Mouse (Mus musculus) ZHBTc4 (cell line): ENCODE measurements around the gene Adamts1.

Experiments
- DNase-seq: peaks from one replicate; pipeline ENCODE4 v3.0.0-alpha.2; 2011; ENCODE audit warnings: low read depth, low spot score

Gene Adamts1

DNA sequence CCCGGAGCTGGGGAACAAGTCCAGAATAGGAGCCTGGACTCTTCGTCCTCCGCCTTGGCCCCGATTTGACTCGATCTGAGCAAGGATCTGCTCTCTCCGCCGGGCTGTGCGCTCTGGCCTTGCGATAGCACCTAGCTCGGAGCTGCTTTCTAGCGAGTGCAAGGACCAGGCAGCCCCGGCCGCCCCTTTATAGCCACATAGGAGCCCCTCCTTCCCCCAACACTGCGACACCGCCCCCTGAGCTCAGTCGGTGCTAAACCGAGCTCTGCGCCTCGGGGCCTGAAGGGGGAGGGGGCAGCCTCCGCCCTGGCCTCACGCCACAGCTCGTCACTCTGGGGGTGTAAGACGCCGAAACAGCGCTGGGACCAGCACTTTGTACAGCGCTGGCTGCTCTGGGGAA, at the start of gene Adamts1:
Gene Adamts1 (minus strand): TSS at position 160 of the 400 bp plus-strand sequence.
- peak; percentile 64 for DNase-seq

DNA sequence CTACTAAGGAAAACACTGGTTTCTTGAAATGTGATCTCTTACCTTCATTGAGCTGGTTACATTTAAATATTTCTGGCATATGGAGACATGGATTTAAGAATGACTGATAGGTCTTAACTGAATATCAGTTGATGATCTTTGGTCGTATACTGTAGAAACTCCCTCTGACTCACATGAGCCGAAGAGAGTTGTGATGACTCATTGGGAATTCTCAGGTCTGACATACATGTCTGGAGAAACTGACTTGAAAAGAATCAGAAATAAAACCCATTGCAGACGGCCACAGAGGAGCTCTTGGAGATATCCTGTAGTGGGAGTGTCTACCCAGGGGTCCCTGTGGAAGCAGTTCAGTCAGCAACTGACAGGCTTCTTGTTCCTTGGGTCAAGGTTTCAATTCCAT, 24.2 kb upstream of the Adamts1 start:
- no peak for DNase-seq

DNA sequence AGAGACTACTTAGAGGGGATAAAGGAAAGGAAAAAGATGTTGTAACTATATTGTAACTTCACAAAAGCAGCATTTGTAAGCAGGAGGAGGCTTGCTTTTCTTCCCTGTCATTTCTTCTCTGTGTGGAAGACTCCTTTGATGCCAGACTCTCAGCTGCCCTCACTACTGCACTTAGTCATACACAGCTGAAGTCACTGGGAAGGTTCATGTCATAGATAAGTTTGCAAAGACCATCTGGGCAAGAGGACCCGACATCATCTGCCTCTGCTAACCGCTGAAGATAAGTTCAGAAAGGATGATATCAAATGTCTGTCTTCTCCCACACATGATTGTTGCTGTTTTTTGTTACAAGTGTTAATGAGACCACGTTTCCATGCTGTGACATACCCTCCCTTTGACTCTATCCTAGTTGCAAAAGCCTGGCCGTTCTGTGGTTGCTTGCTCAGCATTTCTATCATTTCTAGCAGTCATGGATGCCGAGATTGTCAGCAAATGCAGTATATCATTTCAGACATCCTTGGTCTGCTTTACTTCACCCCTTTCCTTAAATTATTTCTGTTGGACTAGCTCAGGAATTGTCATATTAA, 19.5 kb upstream of the Adamts1 start:
- no peak for DNase-seq

DNA sequence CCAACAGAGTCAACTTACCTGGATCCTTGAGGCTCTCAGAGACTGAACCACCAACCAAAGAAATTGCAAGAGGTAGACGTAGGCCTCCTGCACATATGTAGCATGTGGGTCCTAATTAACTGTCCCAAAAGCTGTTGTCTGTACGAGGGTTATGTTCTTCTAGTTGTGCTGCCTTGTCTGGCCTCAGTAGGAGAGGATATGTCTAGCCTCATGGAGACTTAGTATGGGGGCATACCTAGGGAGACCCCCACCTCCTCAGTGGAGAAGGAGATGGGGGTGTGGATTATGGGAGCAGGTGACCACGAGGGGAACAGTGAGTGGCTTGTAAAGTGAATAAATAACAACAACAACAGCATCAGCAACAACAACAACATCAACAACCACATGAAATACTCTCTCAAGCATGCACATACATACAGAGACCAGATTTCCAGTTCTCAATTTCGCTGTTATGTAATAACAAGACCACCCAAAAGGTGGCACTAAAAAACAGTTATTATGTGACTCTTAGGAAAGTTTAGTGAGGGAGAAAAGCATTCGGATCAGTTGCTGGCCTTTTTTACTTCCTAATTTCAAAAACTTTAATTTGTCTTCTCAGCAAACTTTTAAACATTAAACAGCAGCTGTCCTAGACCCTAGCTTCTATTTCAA, 17.0 kb upstream of the Adamts1 start:
- DNase-seq: no peak

DNA sequence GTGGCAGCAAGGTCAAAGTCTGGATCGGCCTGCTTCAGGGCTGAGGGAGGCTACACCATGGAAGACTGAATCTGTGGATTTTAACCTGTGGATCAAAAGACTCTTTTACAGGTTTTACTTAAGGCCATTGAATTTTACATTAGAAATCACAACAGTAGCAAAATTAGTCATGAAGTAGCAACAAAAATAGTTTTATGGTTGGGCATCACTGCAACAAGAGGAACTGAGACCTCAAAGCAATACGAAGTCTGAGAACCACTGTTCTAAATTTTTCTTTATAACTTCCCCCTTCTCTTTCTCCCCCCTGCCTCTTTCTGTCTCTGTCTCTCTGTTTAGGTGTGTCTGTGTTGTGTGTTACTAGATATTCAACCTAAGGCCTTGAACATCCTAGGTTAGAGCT, 11.2 kb upstream of the Adamts1 start:
- no peak for DNase-seq

DNA sequence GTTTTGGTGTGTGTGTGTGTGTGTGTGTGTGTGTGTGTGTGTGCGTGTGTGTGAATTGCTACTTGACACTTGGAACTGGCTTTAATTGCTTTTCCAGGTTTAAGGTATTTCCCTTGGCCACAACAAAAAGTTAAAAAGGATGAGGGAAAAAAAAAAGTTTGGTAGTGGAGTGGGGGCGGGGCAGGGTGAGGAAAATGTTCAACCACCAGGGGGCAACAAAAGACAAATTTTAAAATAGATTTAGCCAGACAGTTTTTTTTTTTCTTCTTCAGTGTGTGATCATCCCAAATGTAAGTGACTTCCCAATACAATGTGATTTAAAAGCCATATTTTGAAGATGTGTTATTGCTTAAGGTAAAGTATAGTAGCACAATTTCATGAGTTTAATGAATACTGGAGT, 4.7 kb upstream of the Adamts1 start:
- peak; percentile 39 for DNase-seq

DNA sequence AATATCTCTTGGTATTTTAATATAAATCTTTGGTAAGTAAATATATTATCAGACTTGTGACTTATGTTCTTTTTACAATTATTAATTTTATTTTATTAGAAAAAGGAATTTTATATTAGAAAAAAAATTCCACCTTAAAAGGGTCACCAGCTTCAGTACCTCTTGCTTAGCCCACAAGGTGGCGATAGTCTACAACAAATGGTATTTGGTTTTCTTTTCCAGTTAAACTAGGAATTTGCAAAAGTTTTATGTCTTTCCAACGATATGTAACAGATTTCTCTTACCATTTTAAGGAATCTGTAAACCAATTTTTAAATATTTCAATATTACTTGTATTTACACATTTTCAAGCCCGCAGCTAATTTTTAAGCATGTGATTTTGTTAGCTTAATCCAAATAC, 4.2 kb upstream of the Adamts1 start:
- peak; percentile 48 for DNase-seq

DNA sequence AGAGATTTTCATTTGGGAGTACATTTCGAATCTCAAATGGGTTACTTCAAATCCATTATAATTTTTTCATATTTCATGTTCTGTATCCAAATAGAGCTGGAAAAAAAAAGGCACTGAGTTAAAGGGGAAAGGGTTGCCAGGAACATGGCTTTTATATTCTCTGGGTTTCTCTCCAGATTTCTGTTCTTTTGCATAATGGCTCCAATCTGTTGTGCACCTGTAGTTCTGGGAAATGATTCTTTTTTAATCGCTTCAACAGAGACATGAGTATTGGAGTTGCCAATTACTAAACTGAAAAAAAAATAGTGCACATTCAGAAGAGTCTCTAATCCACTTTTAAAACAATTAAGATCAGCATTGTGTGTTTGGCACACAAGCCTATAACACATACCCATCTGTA, 2.7 kb upstream of the Adamts1 start:
- DNase-seq: no peak

DNA sequence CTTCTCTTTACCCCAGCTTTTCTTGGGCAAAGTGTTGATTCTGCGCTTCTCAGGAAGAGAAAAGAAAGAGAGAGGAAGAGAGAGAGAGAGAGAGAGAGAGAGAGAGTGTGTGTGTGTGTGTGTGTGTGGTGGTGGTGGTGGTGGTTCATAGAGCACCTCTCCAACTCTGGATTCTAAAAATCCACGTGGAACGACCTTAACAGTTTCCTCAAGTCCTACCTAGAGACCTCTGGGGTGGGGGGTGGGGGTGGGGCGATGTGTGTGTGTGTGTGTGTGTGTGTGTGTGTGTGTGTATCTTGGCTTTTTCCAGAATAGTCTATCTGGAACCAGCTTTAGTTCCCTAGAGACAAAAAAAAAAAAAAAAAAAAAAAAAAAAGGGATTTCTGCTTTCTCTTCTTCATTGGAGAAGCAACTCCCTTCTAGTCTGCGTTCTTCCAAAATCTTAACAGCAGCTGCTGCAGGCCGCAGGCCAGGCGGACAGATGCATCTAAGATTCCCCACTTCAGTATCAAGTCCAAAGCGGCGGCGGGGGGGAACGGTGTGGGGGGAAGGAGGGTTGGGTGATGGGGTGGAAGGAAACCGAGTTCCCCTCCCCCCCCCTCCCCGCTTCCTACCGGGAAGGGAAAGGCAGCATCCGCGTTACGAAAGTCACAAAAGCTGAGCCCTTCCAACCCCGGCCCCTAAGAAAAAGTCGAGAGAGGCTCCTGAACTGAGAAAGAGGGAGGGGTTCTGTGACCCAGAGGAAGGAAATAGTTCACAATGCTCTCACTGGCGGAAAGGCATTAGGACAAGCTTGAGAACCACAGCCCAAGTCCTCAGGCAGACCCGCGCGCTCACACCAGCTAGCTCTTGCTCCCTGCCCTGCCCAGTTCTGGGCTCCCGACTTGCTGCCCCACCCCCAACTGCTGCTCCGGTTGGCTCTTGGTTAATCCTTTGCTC, 969 bp upstream of the Adamts1 start:
- DNase-seq: peak; percentile 73

DNA sequence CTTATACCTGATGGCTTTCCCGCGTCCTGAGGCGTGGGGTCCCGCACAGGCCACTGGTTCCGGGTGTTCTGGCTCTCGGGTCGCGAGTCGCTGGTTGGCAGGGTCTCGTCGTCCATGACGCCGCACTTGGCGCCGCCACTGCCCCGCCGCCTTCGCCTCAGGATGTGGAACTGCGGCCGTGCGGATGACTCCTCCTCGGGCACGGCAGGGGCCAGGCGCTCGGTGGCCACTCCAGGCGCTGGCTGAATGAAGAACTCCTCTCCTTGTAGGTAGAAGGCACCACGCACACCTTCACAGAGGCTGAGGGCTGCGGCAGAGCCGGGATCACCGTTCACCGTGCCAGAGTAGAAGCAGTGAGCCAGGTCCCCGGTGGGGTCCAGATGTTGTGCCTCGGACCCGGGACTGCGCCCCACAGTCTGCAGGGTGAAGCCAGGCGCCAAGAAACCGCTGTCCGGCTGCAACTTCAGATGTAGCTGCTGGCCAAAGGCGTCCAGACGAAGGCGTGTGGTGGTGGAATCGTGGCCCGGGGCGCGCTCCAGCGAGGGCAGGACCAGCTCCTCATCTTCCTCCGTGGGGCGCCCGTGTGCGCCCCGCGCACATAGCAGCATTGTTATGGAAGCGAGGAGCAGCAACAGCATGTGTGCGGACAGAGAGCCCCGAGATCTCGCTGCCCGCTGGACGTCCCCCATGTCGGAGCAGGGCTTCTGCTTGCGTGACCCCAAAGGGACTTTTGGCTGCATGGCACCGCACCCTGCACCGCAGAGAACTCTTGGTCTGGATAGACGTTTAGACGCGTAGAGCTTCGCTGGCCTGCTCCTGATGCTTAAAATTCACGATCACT, 722 bp downstream of the Adamts1 start:
- DNase-seq: peak; percentile 48

DNA sequence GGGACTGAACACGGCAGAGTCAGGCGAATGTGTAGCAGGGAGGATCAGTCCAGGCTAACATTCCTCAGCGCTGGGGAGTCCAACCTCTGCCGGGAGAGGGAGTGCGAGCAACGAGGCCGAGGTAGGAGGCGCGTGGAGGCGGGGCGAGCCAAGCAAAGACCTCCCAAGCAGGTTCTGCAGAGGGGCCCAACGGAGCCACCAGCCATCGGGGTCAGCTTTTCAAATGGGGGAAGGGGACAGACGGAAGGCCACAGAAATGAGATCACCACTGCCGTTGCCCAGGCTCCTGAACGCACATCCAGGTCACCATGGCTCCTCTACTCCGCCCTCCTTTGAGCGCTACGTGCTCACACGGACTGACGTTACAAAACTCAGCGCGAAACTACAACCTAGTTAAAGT, 1.7 kb downstream of the Adamts1 start:
- DNase-seq: peak; percentile 72

DNA sequence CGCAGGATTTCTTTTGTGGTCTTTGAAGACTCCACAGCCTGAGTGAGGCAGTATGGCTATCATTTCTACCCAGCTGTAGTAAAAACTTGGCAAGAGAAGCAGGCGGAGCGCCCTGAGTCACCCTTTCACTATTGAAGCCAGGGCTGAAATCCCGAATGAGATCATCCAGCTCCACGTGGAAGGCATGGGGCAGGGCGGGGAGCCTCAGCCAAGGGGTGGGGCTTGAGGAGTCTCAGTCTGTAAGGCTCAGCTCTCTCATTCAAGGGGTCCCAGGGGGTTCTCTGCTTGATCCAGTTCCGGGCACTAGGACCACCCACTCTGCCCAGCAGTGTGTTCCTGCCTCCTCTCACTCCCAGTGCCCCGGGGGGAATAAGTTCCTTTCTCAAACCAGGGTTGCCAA, 2.2 kb downstream of the Adamts1 start:
- peak; percentile 48 for DNase-seq

DNA sequence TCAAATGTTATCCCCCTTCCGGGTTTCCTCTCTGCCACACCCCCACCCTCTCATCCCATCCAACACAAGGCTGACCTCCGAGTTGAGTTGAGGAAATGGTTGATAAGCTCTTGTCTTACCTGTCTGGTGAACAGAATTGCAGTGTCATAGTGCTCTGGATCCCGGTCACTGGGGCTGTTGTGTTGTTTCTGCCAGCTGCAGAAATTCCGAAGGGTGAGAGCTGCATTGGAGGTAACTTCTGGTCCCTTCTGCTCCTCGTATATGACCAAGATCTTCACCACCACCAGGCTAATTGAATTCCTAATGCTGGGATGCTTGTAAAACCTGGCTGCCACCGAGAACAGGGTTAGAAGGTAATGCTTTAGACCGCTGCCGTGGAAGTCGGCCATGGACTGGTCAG, 2.9 kb downstream of the Adamts1 start:
- DNase-seq: no peak

DNA sequence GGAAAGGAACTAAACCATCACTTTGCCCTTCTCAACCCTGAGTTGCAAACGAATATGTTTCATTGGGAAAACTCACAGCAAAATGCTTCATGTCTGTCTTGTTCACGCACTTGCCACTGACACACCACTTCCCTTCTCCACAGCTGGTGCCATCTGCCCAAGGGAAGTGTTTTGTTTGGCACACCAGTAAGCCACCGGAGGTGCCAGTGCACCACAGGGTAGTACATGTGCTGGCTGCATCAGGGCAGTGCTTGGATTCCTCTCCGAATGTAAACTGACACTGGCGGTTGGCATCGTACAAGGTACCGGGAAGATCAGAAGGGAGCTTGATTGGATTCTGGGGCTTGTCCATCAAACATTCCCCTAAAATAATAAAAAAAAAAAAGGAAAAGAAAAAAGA, 4.6 kb downstream of the Adamts1 start:
- no peak for DNase-seq

DNA sequence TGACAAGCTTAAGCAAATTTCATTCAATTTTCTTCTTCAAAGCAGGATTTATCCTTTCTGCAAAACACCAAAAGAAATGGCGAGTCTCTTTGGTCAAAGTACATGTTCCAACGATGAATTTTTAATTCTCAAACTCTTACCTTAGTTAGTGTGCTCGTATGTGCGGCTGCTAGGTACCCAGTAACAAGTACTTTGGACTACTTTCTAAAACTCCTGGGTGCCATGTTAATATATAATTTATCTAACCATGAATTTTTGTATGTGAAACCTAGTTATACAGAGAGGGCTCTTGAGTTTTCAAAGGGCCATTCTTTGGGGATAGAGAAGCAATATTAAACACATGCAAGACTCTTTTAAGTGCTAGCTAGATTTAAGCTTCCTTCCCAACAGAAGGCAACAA, 5.8 kb downstream of the Adamts1 start:
- no peak for DNase-seq

DNA sequence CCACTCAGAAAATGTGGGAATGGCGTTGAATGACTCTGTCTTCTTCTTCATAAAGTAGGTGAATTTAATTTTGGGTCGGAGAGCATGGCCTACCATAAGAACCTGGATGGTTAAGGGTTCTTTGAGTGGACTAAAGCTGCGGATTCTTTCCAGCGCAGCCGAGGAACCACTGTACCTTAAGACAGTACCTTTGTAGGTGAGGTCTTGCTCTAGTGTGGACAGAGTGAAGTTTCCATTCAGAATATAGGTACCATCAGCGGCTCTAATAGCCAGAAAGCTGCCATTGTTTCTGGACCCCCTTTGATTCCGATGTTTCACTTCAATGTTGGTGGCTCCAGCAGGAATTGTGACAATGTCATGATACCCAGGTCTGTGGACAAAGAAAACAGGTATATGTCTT, 7.2 kb downstream of the Adamts1 start:
- DNase-seq: no peak

DNA sequence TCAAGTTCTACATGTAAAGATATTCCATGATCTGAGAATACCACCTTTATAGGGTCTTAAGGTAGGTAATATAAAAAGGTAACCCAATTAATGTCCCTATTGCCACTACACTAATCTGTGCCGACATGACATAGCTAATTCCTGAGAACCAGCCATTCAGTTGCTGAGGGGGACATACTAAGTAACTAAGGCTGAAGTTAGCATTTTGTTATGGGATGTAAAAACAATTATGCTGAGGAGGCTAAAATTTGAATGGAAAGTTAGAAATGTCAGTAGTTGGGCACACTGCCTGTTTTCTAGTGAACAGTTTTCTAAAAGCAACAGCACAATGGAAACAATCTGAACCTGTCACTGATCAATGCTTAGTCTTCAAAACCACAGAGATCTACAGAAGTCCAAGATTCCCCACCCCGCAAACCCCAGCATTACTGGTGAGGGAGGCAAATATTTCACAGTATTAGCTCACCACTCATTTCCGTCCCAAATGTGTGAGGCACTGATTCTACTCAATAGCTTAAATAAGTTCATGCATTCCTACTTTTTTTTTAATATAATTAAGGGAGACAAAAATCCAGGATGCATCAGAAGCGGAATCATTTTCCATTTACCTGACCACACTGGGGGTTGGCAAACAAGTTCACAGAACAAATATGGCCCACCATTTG, 9.6 kb downstream of the Adamts1 start:
- no peak for DNase-seq

DNA sequence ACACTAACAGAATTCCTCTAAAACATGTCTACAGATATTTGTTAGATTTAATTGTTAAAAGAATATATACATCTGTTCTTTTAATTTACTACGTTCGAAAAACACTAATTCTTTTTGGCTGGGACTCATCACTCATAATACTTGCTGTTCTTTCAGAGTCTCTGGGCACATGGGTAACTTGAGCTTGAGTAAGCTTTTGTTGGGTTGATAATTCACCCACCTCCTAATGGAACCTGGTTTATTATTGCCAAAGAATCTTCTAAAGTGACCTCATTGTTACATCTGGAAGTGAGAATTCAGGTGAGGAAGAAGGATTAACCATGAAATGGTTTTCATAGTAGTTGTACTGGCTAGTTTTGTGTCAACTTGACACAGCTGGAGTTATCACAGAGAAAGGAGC, 21.8 kb downstream of the Adamts1 start:
- no peak for DNase-seq

DNA sequence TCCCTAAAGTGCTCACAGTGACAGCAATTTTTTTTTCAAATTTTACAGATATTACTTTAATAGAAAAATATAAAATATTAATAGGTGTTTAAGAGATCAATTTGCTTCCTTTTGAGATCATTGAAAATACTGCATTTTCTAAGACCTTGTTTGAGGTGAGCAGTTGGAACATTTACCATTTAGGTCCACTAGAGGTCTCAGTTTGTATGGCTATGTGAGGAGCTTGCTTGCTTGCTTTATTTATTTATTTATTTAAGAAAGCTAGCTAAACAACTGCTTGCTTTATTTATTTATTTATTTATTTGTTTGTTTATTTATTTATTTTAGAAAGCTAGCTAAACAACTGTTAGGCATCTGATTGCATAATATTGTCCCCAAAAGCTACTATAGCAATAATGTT, 23.1 kb downstream of the Adamts1 start:
- peak; percentile 13 for DNase-seq

DNA sequence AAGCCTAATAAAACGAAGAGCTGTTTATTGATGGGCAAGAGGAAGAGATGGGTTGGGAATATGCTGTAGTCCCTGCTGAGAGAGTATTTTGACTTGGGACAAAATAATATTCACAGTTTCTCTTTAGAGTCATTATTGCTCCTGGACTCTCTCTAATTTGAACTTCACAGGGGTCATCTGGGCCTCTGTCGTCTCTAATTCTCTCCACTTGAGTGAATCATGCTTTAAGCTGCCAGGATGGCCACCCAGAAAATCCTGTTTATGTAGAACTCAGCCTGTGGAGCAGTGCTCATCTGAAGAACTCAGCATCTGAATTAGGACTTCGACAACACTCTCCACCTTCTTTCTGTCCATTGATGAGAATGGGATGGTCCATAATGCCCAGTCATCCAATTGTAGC, 30.6 kb downstream of the Adamts1 start:
- no peak for DNase-seq

DNA sequence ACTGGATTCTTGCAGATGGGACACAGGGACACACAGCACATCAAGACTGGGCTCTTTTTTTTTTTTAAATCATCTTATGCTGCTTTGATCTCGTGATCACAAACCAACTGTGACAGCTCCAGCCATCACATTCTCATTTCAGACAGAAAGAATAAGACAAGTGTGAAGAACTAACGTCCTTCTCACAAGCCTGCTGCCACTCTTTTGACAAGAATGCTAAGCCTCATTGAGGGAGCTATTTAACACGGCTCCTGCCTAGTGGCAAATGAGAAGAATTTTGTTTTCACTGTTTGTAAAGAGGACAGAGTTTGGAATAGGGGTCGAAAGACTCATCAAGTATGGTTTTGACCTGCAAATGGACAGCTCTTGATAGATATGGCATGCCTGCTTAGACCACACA, 35.6 kb downstream of the Adamts1 start:
- DNase-seq: no peak
